Mouse (Mus musculus) CH12.LX (cell line): ENCODE results near the gene Mcm9. TPM values are rescaled to one million over a fixed set of nuclear protein-coding genes. Genes with fewer than 3 reads are reported as not detected.

Source experiments
- DNase-seq: peaks from one replicate; pipeline ENCODE4 v3.0.0-alpha.2; 2013; ENCODE audit errors: extremely low read depth
- H3K27ac ChIP-seq: 2 replicates; pipeline ENCODE4 v1.5.1; 2012; ENCODE audit warnings: low read depth, mild to moderate bottlenecking, control low read depth, moderate library complexity; ENCODE audit not compliant: insufficient read depth
- H3K27me3 ChIP-seq: replicated peaks from 2 replicates; pipeline ENCODE3; 2012; ENCODE audit warnings: inconsistent platforms
- H3K36me3 ChIP-seq, 2 experiments: replicated peaks in 1 of 2; 2 replicates each; pipeline versions ENCODE3 to v1.6.1; 2012; ENCODE audit warnings: inconsistent platforms in 1 of 2, low read length in 1 of 2, mild to moderate bottlenecking in 1 of 2, mixed read lengths in 1 of 2, moderate library complexity in 1 of 2; ENCODE audit not compliant: control insufficient read depth in 1 of 2, insufficient read depth in 1 of 2
- H3K4me1 ChIP-seq, 2 experiments: 2 replicates each; pipeline ENCODE4 v1.6.1; 2012; ENCODE audit warnings: inconsistent platforms in 1 of 2, moderate library complexity in 1 of 2; ENCODE audit not compliant: insufficient read depth in 2 of 2, control insufficient read depth in 1 of 2
- H3K4me2 ChIP-seq: 2 replicates; pipeline ENCODE4 v1.6.1; 2012; ENCODE audit warnings: low read depth, mild to moderate bottlenecking, control low read depth; ENCODE audit not compliant: poor library complexity, insufficient read depth, severe bottlenecking
- H3K4me3 ChIP-seq, 3 experiments: fragments of 150-350 bp in 1 of 3; sonication (generic) in 1 of 3; replicated peaks in 1 of 3; 2 replicates each; pipeline versions ENCODE3 to v1.5.1; 2011 to 2012; ENCODE audit warnings: low read depth in 2 of 3, low read length in 2 of 3, mild to moderate bottlenecking in 2 of 3, moderate library complexity in 2 of 3, control low read depth in 1 of 3, improper control_type of control experiment in 1 of 3, inconsistent platforms in 1 of 3, mixed read lengths in 1 of 3; ENCODE audit not compliant: poor library complexity in 1 of 3
- H3K79me2 ChIP-seq: replicated peaks from 2 replicates; pipeline ENCODE4 v1.6.1; 2012; ENCODE audit warnings: mild to moderate bottlenecking, moderate library complexity; ENCODE audit not compliant: control insufficient read depth, poor library complexity, insufficient read depth, severe bottlenecking; ENCODE audit errors: extremely low read depth
- H3K9ac ChIP-seq: 2 replicates; pipeline ENCODE4 v1.6.1; 2012; ENCODE audit warnings: low read depth, mild to moderate bottlenecking, control low read depth, moderate library complexity; ENCODE audit not compliant: insufficient read depth
- H3K9me3 ChIP-seq: replicated peaks from 2 replicates; pipeline ENCODE3; 2012; ENCODE audit warnings: low read length, inconsistent platforms, mixed read lengths
- CHD1 ChIP-seq: IDR thresholded peaks from 2 replicates; pipeline ENCODE4 v1.6.1; 2012; ENCODE audit warnings: low read depth, low read length, improper control_type of control experiment, inconsistent platforms
- CTCF ChIP-seq, 2 experiments: IDR thresholded peaks in 1 of 2; conservative IDR thresholded peaks in 1 of 2; 2 replicates each; pipeline ENCODE4 v1.5.1; 2011 to 2012; ENCODE audit warnings: low read depth in 2 of 2, low read length in 2 of 2, improper control_type of control experiment in 1 of 2, inconsistent platforms in 1 of 2, mild to moderate bottlenecking in 1 of 2, moderate library complexity in 1 of 2
- EP300 ChIP-seq: IDR thresholded peaks from 2 replicates; pipeline ENCODE4 v1.6.1; 2011; ENCODE audit warnings: low read length, improper control_type of control experiment
- ETS1 ChIP-seq: conservative IDR thresholded peaks from 2 replicates; pipeline ENCODE4 v1.6.1; 2012; ENCODE audit warnings: low read depth, mild to moderate bottlenecking, inconsistent platforms, low read length, improper control_type of control experiment, moderate library complexity
- IRF4 ChIP-seq: IDR thresholded peaks from 2 replicates; pipeline ENCODE4 v1.6.1; 2014; ENCODE audit warnings: low read depth, mild to moderate bottlenecking, inconsistent platforms, low read length, improper control_type of control experiment
- JUN ChIP-seq: IDR thresholded peaks from 2 replicates; pipeline ENCODE4 v1.6.1; 2011; ENCODE audit warnings: low read depth, mild to moderate bottlenecking, low read length, improper control_type of control experiment, moderate library complexity; ENCODE audit not compliant: insufficient read depth
- JUND ChIP-seq: conservative IDR thresholded peaks from 2 replicates; pipeline ENCODE4 v1.6.1; 2011; ENCODE audit warnings: low read depth, low read length, improper control_type of control experiment
- KAT2A ChIP-seq: IDR thresholded peaks from 2 replicates; pipeline ENCODE4 v1.6.1; 2012; ENCODE audit warnings: low read length, improper control_type of control experiment, inconsistent platforms; ENCODE audit not compliant: insufficient replicate concordance
- MAFK ChIP-seq: IDR thresholded peaks from 2 replicates; pipeline ENCODE4 v1.6.1; 2011; ENCODE audit warnings: low read length, improper control_type of control experiment; ENCODE audit not compliant: insufficient replicate concordance
- MAX ChIP-seq: IDR thresholded peaks from 2 replicates; pipeline ENCODE4 v1.6.1; 2011; ENCODE audit warnings: low read length, improper control_type of control experiment
- MAZ ChIP-seq: IDR thresholded peaks from 2 replicates; pipeline ENCODE4 v1.6.1; 2012; ENCODE audit warnings: low read depth, mild to moderate bottlenecking, inconsistent platforms, low read length, improper control_type of control experiment, moderate library complexity
- MEF2A ChIP-seq: IDR thresholded peaks from 2 replicates; pipeline ENCODE4 v1.6.1; 2014; ENCODE audit warnings: low read depth, mild to moderate bottlenecking, inconsistent platforms, low read length, improper control_type of control experiment, borderline replicate concordance
- MXI1 ChIP-seq: IDR thresholded peaks from 2 replicates; pipeline ENCODE4 v1.6.1; 2011; ENCODE audit warnings: mild to moderate bottlenecking, low read depth, low read length, improper control_type of control experiment
- MYC ChIP-seq: IDR thresholded peaks from 2 replicates; pipeline ENCODE4 v1.6.1; 2011; ENCODE audit warnings: low read depth, mild to moderate bottlenecking, improper control_type of control experiment, low read length
- NELFE ChIP-seq: IDR thresholded peaks from 2 replicates; pipeline ENCODE4 v1.6.1; 2011; ENCODE audit warnings: low read depth, low read length, improper control_type of control experiment
- PAX5 ChIP-seq: IDR thresholded peaks from 2 replicates; pipeline ENCODE4 v1.6.1; 2012; ENCODE audit warnings: low read length, inconsistent platforms, mixed read lengths
- RAD21 ChIP-seq: IDR thresholded peaks from 2 replicates; pipeline ENCODE4 v1.6.1; 2011; ENCODE audit warnings: low read depth, mild to moderate bottlenecking, low read length, improper control_type of control experiment, moderate library complexity
- RCOR1 ChIP-seq: conservative IDR thresholded peaks from 2 replicates; pipeline ENCODE4 v1.6.1; 2012; ENCODE audit warnings: low read depth, mild to moderate bottlenecking, inconsistent platforms, low read length, improper control_type of control experiment
- SMC3 ChIP-seq: IDR thresholded peaks from 2 replicates; pipeline ENCODE4 v1.6.1; 2011; ENCODE audit warnings: low read depth, low read length, improper control_type of control experiment
- TCF12 ChIP-seq: IDR thresholded peaks from 2 replicates; pipeline ENCODE4 v1.6.1; 2014; ENCODE audit warnings: low read depth, mild to moderate bottlenecking, inconsistent platforms, low read length, improper control_type of control experiment
- ZC3H11A ChIP-seq: IDR thresholded peaks from 2 replicates; pipeline ENCODE4 v1.6.1; 2012; ENCODE audit warnings: low read depth, mild to moderate bottlenecking, inconsistent platforms, low read length, improper control_type of control experiment
- ZKSCAN1 ChIP-seq: IDR thresholded peaks from 2 replicates; pipeline ENCODE4 v1.6.1; 2012; ENCODE audit warnings: low read depth, inconsistent platforms, low read length, improper control_type of control experiment, borderline replicate concordance
- dilution Hi-C: fragments of 300-500 bp; cut with MboI; formaldehyde crosslinking; loops from 2 replicates; pipeline ENCODE4 v1.14.3; 2020; ENCODE audit warnings: low sequenced_read_pairs; ENCODE audit not compliant: extremely low pct_unique_long_range_greater_than_20kb, extremely low pct_ligation_motif_present
- in situ Hi-C: fragments of 300-500 bp; cut with MboI; formaldehyde crosslinking; loops from 3 replicates; pipeline ENCODE4 v1.14.3; 2019; ENCODE audit warnings: low sequenced_read_pairs, low pct_ligation_motif_present, low pct_unique_long_range_greater_than_20kb, mixed read lengths
- polyA plus RNA-seq: library from polyadenylated mRNA; unstranded; fragments of >175 nt; gene quantifications from 2 replicates; pipeline ENCODE4 v1.2.1, GENCODE M21; 2012; ENCODE audit warnings: low read depth; ENCODE audit not compliant: insufficient read length
- total RNA-seq, 2 experiments: library from RNA; depleted of rRNA; stranded (reverse); fragments of 300-350 nt in 1 of 2; fragments of >200 nt in 1 of 2; gene quantifications; 2 replicates each; pipeline ENCODE4 v1.2.3; 2012 to 2014

The Mcm9 gene
- total and polyA plus RNA-seq, 3 experiments = 6.7 to 15.9 (median 9.7) TPM

- TF ChIP-seq MAX = no peak
- TF ChIP-seq SMC3 = peak; percentile 89
- no peak for TF ChIP-seq TCF12
- no peak for TF ChIP-seq KAT2A
- 0 out of 2 replicates have a peak, but pooled peaks have one; percentile 8 for TF ChIP-seq JUN
- TF ChIP-seq RAD21 = peak; percentile 58
- peak; percentile 25 to 81; a peak in 3 of 4 replicates for TF ChIP-seq CTCF (conservative IDR thresholded peaks at IDR 0.05 in 1 of 2, IDR thresholded peaks at IDR 0.05 in 1 of 2; ENCODE audit: low read depth in 2 of 2, low read length in 2 of 2)
- no peak for TF ChIP-seq IRF4
- no peak for TF ChIP-seq RCOR1
- TF ChIP-seq MAZ = 0 out of 2 replicates have a peak, but pooled peaks have one; percentile 21
- peak; percentile 47; the same call in 1 of the 2 replicates for TF ChIP-seq MEF2A
- peak; percentile 15; the same call in 1 of the 2 replicates for TF ChIP-seq ZC3H11A
- TF ChIP-seq JUND = 0 out of 2 replicates have a peak, but pooled peaks have one; percentile 20
- Histone ChIP-seq H3K4me1 (peaks cover 2 to 27% of the 10 kb centered on the region in 2 experiments; a peak in 3 of 4 replicates), H3K79me2 (no peaks in the 10 kb centered on the region), H3K9me3 (no peaks in the 10 kb centered on the region), H3K4me3 (no peak overlapping the region), H3K4me2 (peak overlapping the region; percentile 59; the same call in 1 of the 2 replicates), H3K27ac (no peak overlapping the region), H3K36me3 (no peaks in the 10 kb centered on the region), H3K9ac (no peak overlapping the region), H3K27me3 (no peaks in the 10 kb centered on the region)
- in situ Hi-C loops (no loop called here), dilution Hi-C loops (no loop called here)
- DNase-seq = no peak
Measured at GRCm38 (mm10) chr10:53509158-53509773, 121.0 kb downstream of the Mcm9 start.

- H3K9ac ChIP-seq = no peak overlapping the region
- DNase-seq = no peak
- no peaks in the 10 kb centered on the region for H3K79me2 ChIP-seq
- dilution Hi-C loops = no loop called here
- TF ChIP-seq NELFE = no peak
- no peak for TF ChIP-seq ETS1
- no peak for TF ChIP-seq CHD1
- TF ChIP-seq EP300 = no peak
- TF ChIP-seq ZKSCAN1 = no peak
- TF ChIP-seq MEF2A = no peak
- TF ChIP-seq MYC = no peak
- no peak for TF ChIP-seq SMC3
- TF ChIP-seq MAFK = no peak
- TF ChIP-seq MXI1 = no peak
- no peak for TF ChIP-seq KAT2A
- no peak for TF ChIP-seq PAX5
- peaks cover 2 to 27% of the 10 kb centered on the region in 2 experiments; a peak in 3 of 4 replicates for H3K4me1 ChIP-seq
- no peak overlapping the region for H3K4me3 ChIP-seq
- H3K36me3 ChIP-seq = no peaks in the 10 kb centered on the region
- in situ Hi-C loops = no loop called here
- no peaks in the 10 kb centered on the region for H3K27me3 ChIP-seq
- no peak overlapping the region for H3K4me2 ChIP-seq
- no peak overlapping the region for H3K27ac ChIP-seq
- H3K9me3 ChIP-seq = no peaks in the 10 kb centered on the region
Measured at GRCm38 (mm10) chr10:53508676-53509075, 121.6 kb downstream of the Mcm9 start.
